Mouse (Mus musculus) embryonic facial prominence, embryonic 15.5 days (tissue): Measurements from ENCODE around the gene Csf1. TPM values are rescaled to one million over a fixed set of nuclear protein-coding genes. Genes with fewer than 3 reads are reported as not detected.

Source experiments
- ATAC-seq: fragments of 200-750 bp; cut with Nextera tagmentation; 2 replicates; pipeline ENCODE4 v1.8.0; 2017; ENCODE audit warnings: low read depth, moderate TSS enrichment; ENCODE audit not compliant: insufficient number of reproducible peaks, low FRiP score, low TSS enrichment
- H3K27ac ChIP-seq: fragments of 300-500 bp; sonication (generic); replicated peaks from 2 replicates; pipeline ENCODE4 v1.5.1; 2015; ENCODE audit warnings: mild to moderate bottlenecking, inconsistent platforms
- H3K27me3 ChIP-seq: fragments of 300-500 bp; sonication (generic); 2 replicates; pipeline ENCODE4 v1.6.1; 2015; ENCODE audit warnings: inconsistent platforms
- H3K36me3 ChIP-seq: fragments of 300-500 bp; sonication (generic); 2 replicates; pipeline ENCODE4 v1.6.1; 2015; ENCODE audit warnings: mild to moderate bottlenecking, inconsistent platforms
- H3K4me1 ChIP-seq: fragments of 300-500 bp; sonication (generic); 2 replicates; pipeline ENCODE4 v1.6.1; 2015; ENCODE audit warnings: inconsistent platforms
- H3K4me2 ChIP-seq: fragments of 300-500 bp; sonication (generic); replicated peaks from 2 replicates; pipeline ENCODE4 v1.6.1; 2015; ENCODE audit warnings: mild to moderate bottlenecking, inconsistent platforms
- H3K4me3 ChIP-seq: fragments of 300-500 bp; sonication (generic); replicated peaks from 2 replicates; pipeline ENCODE4 v1.5.1; 2015; ENCODE audit warnings: mild to moderate bottlenecking, inconsistent platforms
- H3K9ac ChIP-seq: fragments of 300-500 bp; sonication (generic); 2 replicates; pipeline ENCODE4 v1.6.1; 2015; ENCODE audit warnings: inconsistent platforms
- H3K9me3 ChIP-seq: fragments of 300-500 bp; sonication (generic); replicated peaks from 2 replicates; pipeline ENCODE4 v1.6.1; 2016; ENCODE audit warnings: inconsistent platforms
- WGBS: fragments of 180-500 bp; shearing (Covaris S2); methylation state at CpG from one replicate; pipeline ENCODE4 v1.1.7; 2015; 5-methylcytosine and 5-hydroxymethylcytosine counted together
- polyA plus RNA-seq: library from polyadenylated mRNA; unstranded; fragments of >200 nt; fragmentation: Nextera tagmentation; extraction: Ambion mirVana; gene quantifications from 2 replicates; pipeline ENCODE4 v1.2.1, GENCODE M21; 2015

Csf1 gene
- polyA plus RNA-seq, 1 experiment from 2014 or later = 18.5 TPM

GRCm38 (mm10) chr3:107733329-107733728, 26.9 kb downstream of the Csf1 start:
- Histone ChIP-seq H3K27ac (no peak overlapping the region), H3K9ac (no peak overlapping the region), H3K4me2 (no peak overlapping the region), H3K9me3 (no peaks in the 10 kb centered on the region), H3K27me3 (no peaks in the 10 kb centered on the region), H3K36me3 (no peaks in the 10 kb centered on the region), H3K4me1 (peaks cover 4% of the 10 kb centered on the region; the same call in 1 of the 2 replicates), H3K4me3 (no peak overlapping the region)
- WGBS = 83% methylated on average over 1 of the region's 1 CpGs
- no peak for ATAC-seq

GRCm38 (mm10) chr3:107730236-107730635, 30.0 kb downstream of the Csf1 start:
- Histone ChIP-seq H3K27ac (no peak overlapping the region), H3K9ac (no peak overlapping the region), H3K4me2 (no peak overlapping the region), H3K36me3 (no peaks in the 10 kb centered on the region), H3K27me3 (no peaks in the 10 kb centered on the region), H3K4me1 (peaks cover 5% of the 10 kb centered on the region; the same call in 1 of the 2 replicates), H3K4me3 (no peak overlapping the region), H3K9me3 (no peaks in the 10 kb centered on the region)
- ATAC-seq = no peak
- WGBS = 27% methylated on average over 2 of the region's 2 CpGs

DNA sequence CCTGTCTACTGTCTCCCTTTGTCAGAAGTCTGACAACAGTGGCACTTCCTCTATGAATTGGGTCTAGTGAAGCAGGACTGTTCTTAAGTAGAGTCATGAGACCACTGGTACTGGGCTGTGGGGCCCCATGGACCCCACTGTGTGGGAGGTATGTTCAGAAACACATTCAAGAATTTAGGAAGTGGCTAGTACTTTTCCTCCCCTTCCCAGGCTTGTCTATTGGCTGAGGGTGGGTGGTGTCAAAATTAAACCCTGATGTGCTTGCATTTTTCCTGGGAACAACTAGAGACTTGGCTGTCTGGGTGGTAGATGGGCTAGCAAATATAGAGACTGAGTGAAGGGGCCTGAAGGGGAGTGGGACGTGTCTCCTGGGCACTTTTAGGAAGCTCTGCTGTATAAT, 31.8 kb downstream of the Csf1 start:
- no peak overlapping the region for H3K4me3 ChIP-seq
- ATAC-seq = no peak
- H3K27ac ChIP-seq = no peak overlapping the region
- no peaks in the 10 kb centered on the region for H3K36me3 ChIP-seq
- H3K27me3 ChIP-seq = no peaks in the 10 kb centered on the region
- no peak overlapping the region for H3K4me2 ChIP-seq
- H3K9me3 ChIP-seq = no peaks in the 10 kb centered on the region
- WGBS = 31% methylated on average over 1 of the region's 1 CpGs
- H3K9ac ChIP-seq = no peak overlapping the region
- peaks cover 5% of the 10 kb centered on the region; the same call in 1 of the 2 replicates for H3K4me1 ChIP-seq

DNA sequence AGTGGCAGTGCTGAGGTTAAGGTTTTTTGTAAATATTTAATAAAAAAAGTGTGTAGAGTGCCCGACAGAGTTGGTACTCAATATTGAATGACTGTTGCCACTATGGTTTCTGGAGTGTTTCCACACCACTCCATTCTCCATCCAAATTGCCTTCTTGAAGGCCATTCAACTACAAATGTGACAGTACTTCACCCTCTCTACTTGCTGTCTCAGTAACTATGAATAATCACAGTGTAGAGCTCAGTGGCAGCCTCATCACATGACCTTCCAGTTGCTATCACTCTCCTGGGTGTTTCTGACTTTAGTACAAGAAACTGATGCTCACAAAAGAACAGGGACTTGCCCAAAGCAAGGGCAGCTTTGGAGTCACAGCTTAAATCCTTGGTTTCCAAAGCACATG, 44.3 kb downstream of the Csf1 start:
- Histone ChIP-seq H3K4me2 (no peak overlapping the region), H3K27ac (no peak overlapping the region), H3K9me3 (no peaks in the 10 kb centered on the region), H3K27me3 (no peaks in the 10 kb centered on the region), H3K9ac (no peak overlapping the region), H3K4me1 (peaks cover 7% of the 10 kb centered on the region; the same call in 1 of the 2 replicates), H3K36me3 (no peaks in the 10 kb centered on the region), H3K4me3 (no peak overlapping the region)
- no peak for ATAC-seq
- 68% methylated on average over 1 of the region's 1 CpGs for WGBS

GRCm38 (mm10) chr3:107714276-107714933, 45.9 kb downstream of the Csf1 start:
- Histone ChIP-seq H3K27ac (peak overlapping the region; percentile 44), H3K9me3 (no peaks in the 10 kb centered on the region), H3K4me1 (peaks cover 7% of the 10 kb centered on the region; the same call in 1 of the 2 replicates), H3K36me3 (no peaks in the 10 kb centered on the region), H3K27me3 (no peaks in the 10 kb centered on the region), H3K4me2 (no peak overlapping the region), H3K9ac (no peak overlapping the region), H3K4me3 (no peak overlapping the region)
- 0 out of 2 replicates have a peak, but pooled peaks have one; percentile 51 for ATAC-seq
- WGBS = 37% methylated on average over 5 of the region's 5 CpGs

GRCm38 (mm10) chr3:107712081-107712480, 48.2 kb downstream of the Csf1 start:
- Histone ChIP-seq H3K4me3 (no peak overlapping the region), H3K27ac (no peak overlapping the region), H3K9me3 (no peaks in the 10 kb centered on the region), H3K27me3 (no peaks in the 10 kb centered on the region), H3K9ac (no peak overlapping the region), H3K4me2 (no peak overlapping the region), H3K36me3 (no peaks in the 10 kb centered on the region), H3K4me1 (peaks cover 10% of the 10 kb centered on the region; the same call in 1 of the 2 replicates)
- 43% methylated on average over 3 of the region's 3 CpGs for WGBS
- ATAC-seq = no peak

GRCm38 (mm10) chr3:107709156-107709555, 51.1 kb downstream of the Csf1 start:
- H3K4me1 ChIP-seq = 0 out of 2 replicates have a peak, but pooled peaks cover 7% of the 10 kb centered on the region
- H3K27me3 ChIP-seq = no peaks in the 10 kb centered on the region
- no peaks in the 10 kb centered on the region for H3K36me3 ChIP-seq
- no peak overlapping the region for H3K4me3 ChIP-seq
- no peak overlapping the region for H3K4me2 ChIP-seq
- H3K9me3 ChIP-seq = no peaks in the 10 kb centered on the region
- ATAC-seq = no peak
- no peak overlapping the region for H3K9ac ChIP-seq
- H3K27ac ChIP-seq = no peak overlapping the region
- 36% methylated on average over 3 of the region's 3 CpGs for WGBS

GRCm38 (mm10) chr3:107707239-107707638, 53.0 kb downstream of the Csf1 start:
- ATAC-seq = no peak
- H3K4me2 ChIP-seq = no peak overlapping the region
- H3K36me3 ChIP-seq = no peaks in the 10 kb centered on the region
- H3K27ac ChIP-seq = no peak overlapping the region
- 58% methylated on average over 4 of the region's 4 CpGs for WGBS
- no peaks in the 10 kb centered on the region for H3K27me3 ChIP-seq
- H3K9ac ChIP-seq = no peak overlapping the region
- H3K4me3 ChIP-seq = no peak overlapping the region
- no peaks in the 10 kb centered on the region for H3K9me3 ChIP-seq
- H3K4me1 ChIP-seq = 0 out of 2 replicates have a peak, but pooled peaks cover 7% of the 10 kb centered on the region

GRCm38 (mm10) chr3:107706164-107706563, 54.1 kb downstream of the Csf1 start:
- WGBS = 25% methylated on average over 2 of the region's 2 CpGs

GRCm38 (mm10) chr3:107704371-107704705, 55.9 kb downstream of the Csf1 start:
- Histone ChIP-seq H3K4me1 (0 out of 2 replicates have a peak, but pooled peaks cover 7% of the 10 kb centered on the region), H3K9ac (no peak overlapping the region), H3K9me3 (no peaks in the 10 kb centered on the region), H3K36me3 (no peaks in the 10 kb centered on the region), H3K4me2 (no peak overlapping the region), H3K4me3 (no peak overlapping the region), H3K27ac (no peak overlapping the region), H3K27me3 (no peaks in the 10 kb centered on the region)
- WGBS = 83% methylated on average over 1 of the region's 1 CpGs
- no peak for ATAC-seq

More at GRCm38 (mm10) chr3:107706164-107706563, 54.1 kb downstream of the Csf1 start:
- H3K4me1 ChIP-seq = 0 out of 2 replicates have a peak, but pooled peaks cover 7% of the 10 kb centered on the region
- H3K9me3 ChIP-seq = no peaks in the 10 kb centered on the region
- no peaks in the 10 kb centered on the region for H3K36me3 ChIP-seq
- no peak overlapping the region for H3K4me3 ChIP-seq
- H3K27ac ChIP-seq = no peak overlapping the region
- no peak overlapping the region for H3K4me2 ChIP-seq
- no peak overlapping the region for H3K9ac ChIP-seq
- H3K27me3 ChIP-seq = no peaks in the 10 kb centered on the region
- no peak for ATAC-seq

- ATAC-seq = no peak
- H3K4me3 ChIP-seq = no peak overlapping the region
- 81% methylated on average over 7 of the region's 7 CpGs for WGBS
These were observed 56.4 kb downstream of the Csf1 start for GRCm38 (mm10) chr3:107703675-107704370.

More at GRCm38 (mm10) chr3:107703675-107704370, 56.4 kb downstream of the Csf1 start:
- Histone ChIP-seq H3K4me1 (0 out of 2 replicates have a peak, but pooled peaks cover 7% of the 10 kb centered on the region), H3K4me2 (no peak overlapping the region), H3K9ac (no peak overlapping the region), H3K36me3 (no peaks in the 10 kb centered on the region), H3K27ac (no peak overlapping the region), H3K27me3 (no peaks in the 10 kb centered on the region), H3K9me3 (no peaks in the 10 kb centered on the region)
